Mouse (Mus musculus) C2C12 (cell line): ENCODE measurements around the gene Sardh. TPM values are rescaled to one million over a fixed set of nuclear protein-coding genes. Genes with fewer than 3 reads are reported as not detected.

ENCODE experiments used
- H3K27me3 ChIP-seq: one replicate; pipeline ENCODE4 v1.6.1; 2011; ENCODE audit not compliant: control insufficient read depth, insufficient read depth, insufficient read length
- H3K36me3 ChIP-seq: one replicate; pipeline ENCODE4 v1.6.1; 2011; ENCODE audit not compliant: control insufficient read depth, insufficient read depth
- H3K4me3 ChIP-seq: one replicate; pipeline ENCODE4 v1.5.1; 2011; ENCODE audit warnings: mild to moderate bottlenecking, control low read depth; ENCODE audit not compliant: poor library complexity, insufficient read depth, severe bottlenecking
- H3K79me2 ChIP-seq: one replicate; pipeline ENCODE4 v1.6.1; 2011; ENCODE audit not compliant: control insufficient read depth, insufficient read depth
- H3K79me3 ChIP-seq: one replicate; pipeline ENCODE4 v1.6.1; 2011; ENCODE audit warnings: low read depth, control low read depth
- H3ac ChIP-seq: one replicate; pipeline ENCODE3; 2011; ENCODE audit warnings: low read depth; ENCODE audit not compliant: control insufficient read depth, insufficient read length
- CEBPB ChIP-seq: IDR thresholded peaks from one replicate; pipeline ENCODE4 v1.6.1; 2011; ENCODE audit warnings: low read depth, mild to moderate bottlenecking, control low read depth, moderate library complexity
- CTCF ChIP-seq: IDR thresholded peaks from one replicate; pipeline ENCODE4 v1.5.1; 2011; ENCODE audit not compliant: control insufficient read depth, insufficient read depth, insufficient read length
- FOSL1 ChIP-seq: IDR thresholded peaks from one replicate; pipeline ENCODE4 v1.8.0; 2011; ENCODE audit warnings: mild to moderate bottlenecking, low read length; ENCODE audit not compliant: poor library complexity, insufficient read depth, severe bottlenecking
- MAX ChIP-seq: IDR thresholded peaks from one replicate; pipeline ENCODE4 v1.6.1; 2011; ENCODE audit warnings: mild to moderate bottlenecking, control low read depth
- MYOD1 ChIP-seq: IDR thresholded peaks from one replicate; pipeline ENCODE4 v1.6.1; 2011; ENCODE audit warnings: low read depth; ENCODE audit not compliant: control insufficient read depth, insufficient read length
- MYOG ChIP-seq: IDR thresholded peaks from one replicate; pipeline ENCODE4 v1.6.1; 2011; ENCODE audit not compliant: control insufficient read depth, insufficient read length; ENCODE audit errors: extremely low read depth
- USF1 ChIP-seq: IDR thresholded peaks from one replicate; pipeline ENCODE4 v1.6.1; 2011; ENCODE audit warnings: low read depth, mild to moderate bottlenecking, control low read depth, moderate library complexity
- polyA plus RNA-seq: library from polyadenylated mRNA; unstranded; fragments of >200 nt; fragmentation: generic; extraction: Trizol; gene quantifications from one replicate; pipeline ENCODE4 v1.2.1, GENCODE M21; 2012; ENCODE audit warnings: missing spikeins

Gene Sardh
- polyA plus RNA-seq, 1 experiment: 8.7 TPM

DNA sequence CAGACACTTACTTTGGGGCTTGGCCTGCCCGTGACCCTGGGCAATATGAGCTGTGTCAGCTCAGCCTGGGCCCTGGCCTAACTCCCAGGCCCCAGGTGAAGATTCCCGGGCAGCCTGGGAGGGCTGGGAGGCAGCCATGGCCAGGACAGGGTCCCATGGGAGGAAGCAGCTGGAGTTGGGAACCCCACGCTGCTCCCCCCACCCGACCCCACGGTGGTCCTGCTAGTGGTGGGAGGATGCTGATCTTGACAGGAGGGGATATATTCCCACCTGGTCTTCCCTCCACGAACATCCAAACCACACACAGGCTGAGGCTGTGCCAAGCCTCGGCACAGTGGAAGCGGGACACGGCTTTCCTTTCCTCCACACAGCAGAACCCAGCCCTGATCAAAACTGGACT, 38.8 kb downstream of the Sardh start:
- H3K79me2 ChIP-seq: no peaks in the 10 kb centered on the region
- H3ac ChIP-seq: no peak overlapping the region
- H3K27me3 ChIP-seq: no peaks in the 10 kb centered on the region
- H3K36me3 ChIP-seq: no peaks in the 10 kb centered on the region
- H3K4me3 ChIP-seq: no peak overlapping the region
- H3K79me3 ChIP-seq: no peaks in the 10 kb centered on the region
- no peak for TF ChIP-seq CEBPB
- no peak for TF ChIP-seq USF1
- no peak for TF ChIP-seq FOSL1
- no peak for TF ChIP-seq MYOD1
- TF ChIP-seq MAX: no peak
- TF ChIP-seq MYOG: no peak
- no peak for TF ChIP-seq CTCF

DNA sequence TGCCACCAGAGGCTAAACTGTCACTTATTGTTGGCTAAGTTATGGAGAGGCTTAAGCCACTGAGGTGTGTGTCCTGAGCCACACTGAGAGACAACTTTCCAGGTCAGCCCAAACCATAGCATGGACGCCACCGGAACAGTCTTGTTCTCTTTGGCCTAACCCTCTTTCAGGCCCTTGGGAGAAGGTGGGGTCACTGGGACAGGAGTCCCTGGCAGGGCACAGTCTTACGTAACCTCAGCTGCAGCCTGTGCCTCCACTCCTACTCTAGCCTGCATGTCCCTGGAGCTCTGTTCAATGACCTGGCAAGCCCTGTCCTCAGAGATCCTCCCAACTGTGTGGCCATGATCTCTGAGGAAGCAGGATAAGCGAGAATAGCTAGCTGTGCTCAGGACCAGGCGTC, 41.0 kb downstream of the Sardh start:
- Histone ChIP-seq H3ac (no peak overlapping the region), H3K79me3 (no peaks in the 10 kb centered on the region), H3K27me3 (peaks cover 3% of the 10 kb centered on the region), H3K4me3 (no peak overlapping the region), H3K79me2 (no peaks in the 10 kb centered on the region), H3K36me3 (no peaks in the 10 kb centered on the region)
- no peak for TF ChIP-seq MYOG
- no peak for TF ChIP-seq FOSL1
- TF ChIP-seq CEBPB: no peak
- no peak for TF ChIP-seq USF1

DNA sequence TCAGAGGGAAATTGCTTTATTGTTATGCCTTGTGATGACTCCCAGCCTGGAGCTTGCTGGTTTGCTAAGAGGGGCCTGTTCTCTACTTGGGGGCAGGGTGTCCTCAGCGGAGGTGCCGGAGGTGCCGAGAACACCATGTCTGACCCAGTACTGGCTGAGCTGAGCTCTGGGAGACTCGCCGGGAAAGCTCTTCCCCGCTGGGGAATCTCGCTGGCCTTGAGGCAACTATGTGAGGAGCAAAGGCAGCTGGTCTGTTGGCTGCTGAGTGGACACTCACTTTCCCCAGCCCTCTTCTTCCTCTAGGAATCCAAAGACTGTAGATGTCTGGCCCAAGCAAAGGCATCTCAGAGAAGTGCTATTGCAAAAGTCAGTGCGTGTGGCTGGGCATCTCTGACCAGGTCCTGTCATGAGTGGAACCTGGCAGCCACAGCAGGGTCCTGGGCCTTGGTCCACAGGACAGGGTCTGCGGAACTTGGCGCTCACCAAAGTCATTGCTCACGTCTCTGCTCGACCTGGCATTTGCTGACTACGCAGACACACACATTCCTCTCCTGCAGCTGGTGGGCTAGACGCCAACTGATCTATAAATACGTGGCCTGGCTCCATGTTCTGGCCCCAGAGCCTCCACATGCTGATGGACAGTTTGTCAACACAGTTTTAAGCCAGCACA, 41.9 kb downstream of the Sardh start:
- TF ChIP-seq FOSL1: no peak
- TF ChIP-seq MAX: no peak
- no peak for TF ChIP-seq MYOG
- no peak for TF ChIP-seq CTCF
- no peak for TF ChIP-seq CEBPB
- no peak for TF ChIP-seq MYOD1
- no peak for TF ChIP-seq USF1
- H3K27me3 ChIP-seq: peaks cover 4% of the 10 kb centered on the region
- H3K79me3 ChIP-seq: no peaks in the 10 kb centered on the region
- no peak overlapping the region for H3ac ChIP-seq
- H3K4me3 ChIP-seq: no peak overlapping the region
- no peaks in the 10 kb centered on the region for H3K79me2 ChIP-seq
- H3K36me3 ChIP-seq: no peaks in the 10 kb centered on the region

- no peak overlapping the region for H3K4me3 ChIP-seq
- peaks cover 4% of the 10 kb centered on the region for H3K27me3 ChIP-seq
- H3K79me2 ChIP-seq: no peaks in the 10 kb centered on the region
- no peak overlapping the region for H3ac ChIP-seq
- H3K36me3 ChIP-seq: no peaks in the 10 kb centered on the region
- H3K79me3 ChIP-seq: no peaks in the 10 kb centered on the region
- TF ChIP-seq CEBPB (no peak), CTCF (no peak), MYOG (no peak), FOSL1 (no peak), MYOD1 (no peak), USF1 (no peak), MAX (no peak)
Observed at GRCm38 (mm10) chr2:27205666-27206065, 42.5 kb downstream of the Sardh start.

- TF ChIP-seq MYOG (no peak), USF1 (no peak)
- Histone ChIP-seq H3K79me2 (no peaks in the 10 kb centered on the region), H3ac (no peak overlapping the region), H3K27me3 (peaks cover 4% of the 10 kb centered on the region), H3K79me3 (no peaks in the 10 kb centered on the region), H3K4me3 (no peak overlapping the region), H3K36me3 (no peaks in the 10 kb centered on the region)
Observed at GRCm38 (mm10) chr2:27200586-27200985, 47.6 kb downstream of the Sardh start.

DNA sequence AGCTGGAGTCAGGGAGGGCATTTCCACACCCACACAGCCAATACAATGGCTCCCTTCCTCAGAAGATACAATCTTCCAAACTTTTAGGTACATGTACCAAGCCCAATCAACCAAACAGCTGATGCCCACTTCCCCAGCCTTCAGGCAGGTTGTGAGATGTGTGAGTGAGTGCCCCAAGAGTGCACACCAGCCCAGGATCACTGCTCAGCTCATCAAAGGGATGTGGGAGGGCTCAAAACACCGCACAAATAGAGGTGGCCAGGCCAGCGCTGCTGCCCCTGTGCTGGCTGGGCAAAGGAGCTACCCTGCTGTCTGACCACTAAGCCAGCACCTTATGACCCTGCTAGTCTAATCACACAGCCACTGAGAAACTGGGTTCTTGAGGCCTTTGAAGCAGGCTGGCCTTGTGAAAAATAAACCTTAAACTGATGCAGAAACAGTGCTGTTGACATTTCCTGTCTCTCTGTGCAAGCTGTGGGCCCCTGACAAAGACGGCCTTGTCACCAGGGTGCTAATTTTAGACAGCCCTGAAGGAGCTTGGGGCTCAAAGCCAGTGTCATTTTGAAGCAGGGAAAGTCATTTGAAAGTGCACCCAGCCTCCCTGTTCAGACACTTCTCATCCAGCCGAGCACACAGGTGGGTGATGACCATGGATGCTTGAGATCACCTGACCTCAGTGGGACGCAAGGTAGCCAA, 49.4 kb downstream of the Sardh start:
- Histone ChIP-seq H3K79me2 (no peaks in the 10 kb centered on the region), H3ac (no peak overlapping the region), H3K4me3 (no peak overlapping the region), H3K79me3 (no peaks in the 10 kb centered on the region), H3K27me3 (peaks cover 4% of the 10 kb centered on the region), H3K36me3 (no peaks in the 10 kb centered on the region)
- TF ChIP-seq MYOG: no peak
- no peak for TF ChIP-seq CEBPB
- no peak for TF ChIP-seq MYOD1
- no peak for TF ChIP-seq MAX
- no peak for TF ChIP-seq CTCF
- TF ChIP-seq USF1: no peak
- no peak for TF ChIP-seq FOSL1
